Mouse (Mus musculus) bone marrow, adult 2 months (tissue): Measurements from ENCODE around the gene Cmc1. TPM values are rescaled to one million over a fixed set of nuclear protein-coding genes. Genes with fewer than 3 reads are reported as not detected.

Source experiments
- H3K27ac ChIP-seq: fragments of 200-500 bp; 2 replicates; pipeline ENCODE4 v1.5.1; 2012; ENCODE audit warnings: low read depth, mild to moderate bottlenecking, control low read depth, inconsistent platforms, low read length; ENCODE audit not compliant: control insufficient read depth, poor library complexity, insufficient read depth
- H3K4me1 ChIP-seq: fragments of 200-500 bp; 2 replicates; pipeline ENCODE4 v1.6.1; 2011; ENCODE audit warnings: low read length; ENCODE audit not compliant: control insufficient read depth, insufficient read depth
- H3K4me3 ChIP-seq: fragments of 200-500 bp; replicated peaks from 2 replicates; pipeline ENCODE3; 2011; ENCODE audit warnings: mild to moderate bottlenecking, low read depth, low read length, control low read depth; ENCODE audit not compliant: control insufficient read depth
- CTCF ChIP-seq: fragments of 200-500 bp; IDR thresholded peaks from 2 replicates; pipeline ENCODE4 v1.5.1; 2011; ENCODE audit warnings: low read length, control low read depth; ENCODE audit not compliant: control insufficient read depth, insufficient read depth
- POLR2A ChIP-seq: fragments of 200-500 bp; IDR thresholded peaks from 2 replicates; pipeline ENCODE4 v1.6.1; 2011; ENCODE audit warnings: low read depth, mild to moderate bottlenecking, control low read depth, low read length, borderline replicate concordance; ENCODE audit not compliant: control insufficient read depth
- WGBS: fragments of 180-500 bp; shearing (Covaris S2); methylation state at CpG from one replicate; pipeline ENCODE4 v1.1.7; 2018; 5-methylcytosine and 5-hydroxymethylcytosine counted together
- polyA plus RNA-seq: library from polyadenylated mRNA; stranded (reverse); fragments of >200 nt; gene quantifications from 2 replicates; pipeline ENCODE4 v1.2.4, GENCODE M21; 2011; ENCODE audit warnings: low replicate concordance; ENCODE audit not compliant: missing spikeins, insufficient read depth, insufficient read length

The Cmc1 gene
- polyA plus RNA-seq, 1 experiment, result 22.3 TPM

DNA sequence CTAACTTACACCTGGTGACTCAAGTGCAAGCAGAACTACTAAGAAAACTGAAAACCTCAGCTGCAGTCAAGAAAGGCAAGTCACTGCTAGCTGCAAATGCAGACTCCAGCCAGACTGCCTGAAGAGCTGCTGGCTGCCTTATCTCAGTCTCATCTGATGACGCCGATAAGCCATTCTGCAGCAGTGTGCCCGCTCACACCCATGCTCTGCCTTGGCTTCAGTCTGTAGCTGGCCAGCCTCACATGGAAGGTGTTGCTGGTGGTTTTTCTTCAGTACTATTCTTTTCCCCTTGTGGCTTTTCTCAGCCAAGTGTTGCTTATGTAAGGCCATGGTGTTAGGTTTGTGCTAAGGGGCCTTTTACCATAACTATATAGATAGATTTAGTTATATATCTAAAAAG is 90.9 kb downstream of the Cmc1 start:
- no peak overlapping the region for H3K27ac ChIP-seq
- WGBS, result 82% methylated on average over 3 of the region's 3 CpGs
- no peak for TF ChIP-seq CTCF
- no peak for TF ChIP-seq POLR2A
- H3K4me1 ChIP-seq, result no peaks in the 10 kb centered on the region
- H3K4me3 ChIP-seq, result no peak overlapping the region

GRCm38 (mm10) chr9:118053286-118053685 is 96.7 kb downstream of the Cmc1 start:
- 30% methylated on average over 1 of the region's 1 CpGs for WGBS
- no peak for TF ChIP-seq CTCF
- no peak for TF ChIP-seq POLR2A
- no peak overlapping the region for H3K4me3 ChIP-seq

GRCm38 (mm10) chr9:118045011-118045533 is 104.9 kb downstream of the Cmc1 start:
- H3K4me3 ChIP-seq, result no peak overlapping the region
- no peak overlapping the region for H3K27ac ChIP-seq
- H3K4me1 ChIP-seq, result no peaks in the 10 kb centered on the region
- WGBS, result 85% methylated on average over 1 of the region's 1 CpGs
- TF ChIP-seq CTCF (no peak), POLR2A (no peak)

More at GRCm38 (mm10) chr9:118053286-118053685, 96.7 kb downstream of the Cmc1 start:
- no peaks in the 10 kb centered on the region for H3K4me1 ChIP-seq
- H3K27ac ChIP-seq, result no peak overlapping the region

- Histone ChIP-seq H3K4me3 (no peak overlapping the region), H3K4me1 (no peaks in the 10 kb centered on the region), H3K27ac (no peak overlapping the region)
- TF ChIP-seq POLR2A (no peak), CTCF (no peak)
- 94% methylated on average over 3 of the region's 3 CpGs for WGBS
These were observed 106.4 kb downstream of the Cmc1 start for GRCm38 (mm10) chr9:118043581-118043980.

GRCm38 (mm10) chr9:118042738-118043137 is 107.2 kb downstream of the Cmc1 start:
- Histone ChIP-seq H3K4me1 (no peaks in the 10 kb centered on the region), H3K27ac (no peak overlapping the region), H3K4me3 (no peak overlapping the region)
- TF ChIP-seq POLR2A, result no peak
- TF ChIP-seq CTCF, result no peak
- WGBS, result 58% methylated on average over 4 of the region's 4 CpGs

- Histone ChIP-seq H3K4me1 (no peaks in the 10 kb centered on the region), H3K27ac (no peak overlapping the region), H3K4me3 (peak overlapping the region; percentile 89)
- WGBS, result 19% methylated on average over 5 of the region's 5 CpGs
- no peak for TF ChIP-seq CTCF
- no peak for TF ChIP-seq POLR2A
These were observed 108.3 kb downstream of the Cmc1 start for GRCm38 (mm10) chr9:118041646-118042045.

DNA sequence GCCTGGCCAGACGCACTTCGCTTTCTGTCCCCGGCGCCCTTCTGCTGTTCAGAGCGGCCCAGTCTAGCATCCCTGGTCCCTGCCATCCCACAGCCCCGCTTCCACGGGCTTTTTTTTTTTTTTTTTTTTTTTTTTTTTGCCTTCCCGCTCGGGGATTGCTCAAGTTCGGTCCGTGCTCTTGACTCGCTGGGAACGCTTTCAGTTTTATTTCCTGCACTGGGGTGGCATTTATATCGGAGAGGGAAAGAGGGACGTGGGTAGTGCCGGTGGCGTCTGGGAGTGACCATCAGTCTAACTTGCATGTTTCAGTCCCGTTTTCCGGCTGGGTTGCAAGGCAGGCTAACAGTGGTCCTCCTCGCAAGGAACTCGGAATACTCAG is 109.0 kb downstream of the Cmc1 start:
- under 1% methylated on average over 21 of the region's 21 CpGs for WGBS
- Histone ChIP-seq H3K27ac (peak overlapping the region; percentile 100), H3K4me1 (no peaks in the 10 kb centered on the region), H3K4me3 (peak overlapping the region; percentile 89)
- TF ChIP-seq POLR2A, result no peak
- no peak for TF ChIP-seq CTCF

DNA sequence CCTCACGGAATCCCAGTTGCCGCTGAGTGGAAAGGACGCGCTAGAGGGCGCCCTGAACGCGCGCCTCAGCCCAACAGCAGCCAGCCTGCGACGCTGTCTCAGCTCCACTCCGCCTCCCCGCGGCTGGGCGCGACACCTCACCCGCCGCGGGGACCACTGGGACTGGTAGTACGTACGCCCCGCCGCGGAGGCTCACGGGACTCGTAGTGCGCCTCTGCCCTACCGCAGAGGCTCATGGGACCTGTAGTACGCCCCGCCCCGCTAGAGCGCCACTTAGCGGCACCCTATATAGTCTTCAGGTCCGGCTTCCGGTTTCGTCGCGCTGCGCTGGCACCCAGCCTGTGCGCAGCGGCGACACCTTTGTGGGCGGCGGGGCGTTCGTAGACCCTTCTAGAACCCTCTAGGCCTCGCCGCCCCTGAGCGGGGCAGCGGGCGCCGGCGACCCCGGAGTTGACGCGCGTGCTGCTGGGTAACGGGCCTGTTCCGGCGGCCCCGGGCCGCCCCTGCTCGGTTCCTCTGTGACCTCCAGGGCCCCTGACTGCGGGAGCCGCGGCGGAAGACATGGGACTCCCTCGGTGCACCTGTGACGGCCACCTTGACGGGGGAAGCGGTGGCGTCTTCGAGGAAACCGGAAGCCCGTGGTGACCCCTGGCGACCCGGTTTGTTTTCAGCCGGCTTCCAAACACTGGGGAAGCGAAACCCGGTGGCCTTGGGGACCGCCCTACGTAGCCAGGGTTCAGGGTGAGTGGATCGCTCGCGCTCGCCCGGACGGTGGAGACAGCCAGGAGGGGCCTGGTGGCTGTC is 109.6 kb downstream of the Cmc1 start, which contains the start of gene Azi2:
Gene Azi2, plus strand, starts transcription at position 282 of the 804 bp plus-strand sequence.
- H3K4me1 ChIP-seq, result no peaks in the 10 kb centered on the region
- peak within 1 kb of the TSS; percentile 89 for H3K4me3 ChIP-seq
- under 1% methylated on average over 87 of the region's 87 CpGs for WGBS
- peak; percentile 83 for TF ChIP-seq CTCF
- TF ChIP-seq POLR2A, result peak; percentile 76; the same call in 1 of the 2 replicates
- peak within 1 kb of the TSS; percentile 100 for H3K27ac ChIP-seq

- no peak overlapping the region for H3K27ac ChIP-seq
- no peak overlapping the region for H3K4me3 ChIP-seq
- 73% methylated on average over 3 of the region's 3 CpGs for WGBS
- H3K4me1 ChIP-seq, result no peaks in the 10 kb centered on the region
- no peak for TF ChIP-seq POLR2A
These were observed 115.0 kb downstream of the Cmc1 start for GRCm38 (mm10) chr9:118034990-118035389.
